Mouse (Mus musculus) limb, embryonic 14.5 days (tissue): ENCODE measurements around the gene Gm10663. TPM values are rescaled to one million over a fixed set of nuclear protein-coding genes. Genes with fewer than 3 reads are reported as not detected.

ENCODE experiments used
- ATAC-seq: fragments of 200-750 bp; cut with Nextera tagmentation; 2 replicates; pipeline ENCODE4 v1.8.0; 2017; ENCODE audit warnings: low read depth, moderate number of reproducible peaks, moderate TSS enrichment; ENCODE audit not compliant: low FRiP score
- DNase-seq: peaks from one replicate; pipeline ENCODE4 v3.0.0-alpha.2; 2015; ENCODE audit warnings: low spot score
- H3K27ac ChIP-seq: fragments of 300-500 bp; sonication (generic); replicated peaks from 2 replicates; pipeline ENCODE4 v1.5.1; 2014; ENCODE audit warnings: low read depth, mild to moderate bottlenecking, low read length, moderate library complexity, mixed read lengths
- H3K27me3 ChIP-seq: fragments of 300-500 bp; sonication (generic); 2 replicates; pipeline ENCODE4 v1.6.1; 2014; ENCODE audit warnings: low read length, mixed read lengths; ENCODE audit not compliant: control insufficient read depth, insufficient read depth
- H3K36me3 ChIP-seq: fragments of 300-500 bp; sonication (generic); 2 replicates; pipeline ENCODE4 v1.6.1; 2014; ENCODE audit warnings: mild to moderate bottlenecking, low read length, moderate library complexity, mixed read lengths; ENCODE audit not compliant: control insufficient read depth, insufficient read depth
- H3K4me1 ChIP-seq: fragments of 300-500 bp; sonication (generic); 2 replicates; pipeline ENCODE4 v1.6.1; 2014; ENCODE audit warnings: antibody characterized with exemption, low read length, mixed read lengths; ENCODE audit not compliant: control insufficient read depth, insufficient read depth
- H3K4me2 ChIP-seq: fragments of 300-500 bp; sonication (generic); replicated peaks from 2 replicates; pipeline ENCODE4 v1.6.1; 2014; ENCODE audit warnings: low read depth, mild to moderate bottlenecking, low read length, moderate library complexity; ENCODE audit not compliant: severe bottlenecking
- H3K4me3 ChIP-seq: fragments of 300-500 bp; sonication (generic); replicated peaks from 2 replicates; pipeline ENCODE4 v1.5.1; 2014; ENCODE audit warnings: low read length
- H3K9ac ChIP-seq: fragments of 300-500 bp; sonication (generic); 2 replicates; pipeline ENCODE4 v1.6.1; 2014; ENCODE audit warnings: mild to moderate bottlenecking, low read depth, low read length, moderate library complexity; ENCODE audit not compliant: severe bottlenecking
- H3K9me3 ChIP-seq: fragments of 300-500 bp; sonication (generic); 2 replicates; pipeline ENCODE4 v1.6.1; 2016; ENCODE audit warnings: low read length; ENCODE audit not compliant: control insufficient read depth
- POLR2A ChIP-seq: fragments of 200-500 bp; IDR thresholded peaks from 2 replicates; pipeline ENCODE4 v1.8.0; 2012; ENCODE audit warnings: inconsistent platforms, mild to moderate bottlenecking, moderate library complexity, borderline replicate concordance; ENCODE audit not compliant: insufficient read depth, insufficient read length; ENCODE audit errors: extremely low read depth
- WGBS: fragments of 180-500 bp; shearing (Covaris S2); extraction: QIAGEN DNeasy Blood & Tissue Kit; methylation state at CpG from one replicate; pipeline ENCODE4 v1.1.7; 2014; 5-methylcytosine and 5-hydroxymethylcytosine counted together
- polyA plus RNA-seq, 2 experiments: library from polyadenylated mRNA; depleted of rRNA in 1 of 2; stranded (reverse) in 1 of 2; unstranded in 1 of 2; fragments of >200 nt; fragmentation: Nextera tagmentation in 1 of 2; extraction: Ambion mirVana in 1 of 2; gene quantifications; 2 replicates each; pipeline versions ENCODE4 v1.2.1 to v1.2.3; 2012 to 2014

Gm10663 gene
- polyA plus RNA-seq, 2 experiments = not detected

DNA sequence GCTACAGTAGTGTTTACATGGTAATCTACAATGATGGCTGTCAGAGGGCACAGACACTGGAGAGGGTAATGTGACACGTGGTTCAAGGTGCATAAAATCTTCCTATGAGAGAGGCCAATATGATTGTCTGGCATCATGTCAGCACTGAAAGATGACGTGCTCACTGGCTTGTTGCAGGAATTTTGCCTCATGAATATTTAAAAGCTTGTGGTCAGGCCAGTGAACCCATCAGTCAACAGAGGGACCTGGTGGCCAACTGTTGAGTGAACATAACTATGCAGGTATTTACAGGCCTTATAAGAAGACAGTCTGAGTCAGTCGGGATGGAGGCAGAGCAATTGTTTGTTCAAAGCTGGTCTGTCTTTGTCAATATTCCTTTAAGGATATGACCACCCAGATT lies 24.9 kb downstream of the Gm10663 start:
- H3K36me3 ChIP-seq = no peaks in the 10 kb centered on the region
- WGBS = 78% methylated on average over 3 of the region's 3 CpGs
- H3K27ac ChIP-seq = no peak overlapping the region

DNA sequence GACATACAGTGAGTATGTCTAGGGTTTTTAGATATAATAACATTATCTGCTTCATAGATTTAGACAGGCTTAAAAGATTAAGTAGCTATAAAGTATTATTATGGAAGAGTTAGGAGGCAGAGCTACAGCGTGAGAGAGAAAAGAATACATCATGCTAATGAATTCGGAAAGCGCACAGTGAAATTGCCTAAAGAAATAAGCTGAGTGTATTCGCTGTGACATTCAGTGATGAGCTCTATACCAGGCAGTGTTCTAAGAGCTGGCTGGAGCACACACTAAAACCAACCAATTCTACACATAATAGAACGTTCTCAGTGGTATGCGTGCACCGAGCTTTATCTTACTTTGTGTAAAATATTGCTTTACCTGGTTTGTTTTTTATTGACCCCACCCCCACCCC lies 28.8 kb downstream of the Gm10663 start:
- Histone ChIP-seq H3K27me3 (no peaks in the 10 kb centered on the region), H3K4me1 (no peaks in the 10 kb centered on the region), H3K9ac (no peak overlapping the region), H3K27ac (no peak overlapping the region), H3K4me3 (no peak overlapping the region), H3K4me2 (no peak overlapping the region), H3K36me3 (no peaks in the 10 kb centered on the region), H3K9me3 (no peaks in the 10 kb centered on the region)
- no peak for TF ChIP-seq POLR2A
- no peak for DNase-seq
- ATAC-seq = no peak
- WGBS = 87% methylated on average over 7 of the region's 7 CpGs

More for the DNA sequence above, 24.9 kb downstream of the Gm10663 start:
- DNase-seq (no peak), ATAC-seq (no peak)
- H3K4me1 ChIP-seq = no peaks in the 10 kb centered on the region
- no peak for TF ChIP-seq POLR2A
- no peak overlapping the region for H3K4me3 ChIP-seq
- H3K27me3 ChIP-seq = no peaks in the 10 kb centered on the region
- no peak overlapping the region for H3K9ac ChIP-seq
- H3K4me2 ChIP-seq = no peak overlapping the region
- H3K9me3 ChIP-seq = no peaks in the 10 kb centered on the region

DNA sequence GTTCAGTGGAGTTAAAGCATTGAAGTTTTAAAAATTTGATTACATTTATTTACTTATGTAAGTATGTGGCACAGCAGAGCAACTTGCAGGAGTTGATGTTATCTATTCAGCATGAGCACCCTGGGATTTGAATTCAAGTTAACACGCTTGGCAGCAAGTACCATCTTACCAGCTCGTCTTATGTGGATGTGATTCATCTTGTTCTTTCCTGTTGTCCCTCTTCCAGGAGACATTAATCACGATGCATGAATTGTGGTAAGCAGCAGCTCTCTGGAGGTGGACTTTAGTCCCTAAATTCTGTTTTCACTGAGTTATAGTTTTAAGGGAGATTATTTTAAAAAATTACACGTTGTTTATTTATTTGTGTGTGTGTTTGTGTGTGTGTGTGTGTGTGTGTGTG lies 29.2 kb downstream of the Gm10663 start:
- no peaks in the 10 kb centered on the region for H3K4me1 ChIP-seq
- H3K27me3 ChIP-seq = no peaks in the 10 kb centered on the region
- H3K9ac ChIP-seq = no peak overlapping the region
- TF ChIP-seq POLR2A = no peak
- H3K27ac ChIP-seq = no peak overlapping the region
- WGBS = 75% methylated on average over 4 of the region's 4 CpGs
- H3K9me3 ChIP-seq = no peaks in the 10 kb centered on the region
- no peaks in the 10 kb centered on the region for H3K36me3 ChIP-seq
- H3K4me2 ChIP-seq = no peak overlapping the region
- ATAC-seq (no peak), DNase-seq (no peak)
- H3K4me3 ChIP-seq = no peak overlapping the region

DNA sequence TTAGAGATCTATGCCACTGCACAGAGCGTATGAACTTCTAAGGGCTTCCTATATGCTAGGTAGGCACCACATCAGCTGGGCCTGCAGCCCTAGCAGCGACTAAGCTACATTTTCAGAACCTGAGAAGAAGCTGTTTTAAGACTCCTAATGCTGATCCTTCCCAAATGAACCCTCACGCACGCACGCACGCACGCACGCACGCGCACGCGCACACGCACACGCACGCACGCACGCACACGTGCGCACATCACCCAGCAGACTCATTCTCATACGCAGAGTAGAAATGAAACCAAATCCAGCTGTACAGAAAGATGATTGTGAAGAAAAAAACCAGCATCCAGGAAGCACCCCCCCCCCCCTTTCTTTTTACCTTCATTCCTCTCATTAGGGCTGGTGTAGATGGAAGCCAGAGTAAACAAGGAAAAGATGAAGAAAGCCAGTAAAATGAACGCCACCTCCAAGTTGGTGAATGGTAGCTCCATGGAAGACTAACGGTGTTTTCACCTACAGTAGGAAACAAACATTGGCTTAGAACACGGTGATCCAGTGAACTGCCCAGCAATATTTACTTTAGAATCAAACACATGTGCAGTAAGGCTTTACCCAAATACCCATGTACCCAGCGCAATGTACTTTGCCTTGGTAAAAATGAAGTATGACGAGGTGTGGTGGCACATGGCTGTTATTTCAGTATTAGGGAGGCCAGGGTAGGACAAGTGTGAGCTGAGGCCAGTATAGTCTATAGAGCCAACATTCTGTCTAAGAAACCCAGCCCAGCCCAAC lies 33.3 kb downstream of the Gm10663 start:
- no peaks in the 10 kb centered on the region for H3K9me3 ChIP-seq
- H3K27me3 ChIP-seq = no peaks in the 10 kb centered on the region

DNA sequence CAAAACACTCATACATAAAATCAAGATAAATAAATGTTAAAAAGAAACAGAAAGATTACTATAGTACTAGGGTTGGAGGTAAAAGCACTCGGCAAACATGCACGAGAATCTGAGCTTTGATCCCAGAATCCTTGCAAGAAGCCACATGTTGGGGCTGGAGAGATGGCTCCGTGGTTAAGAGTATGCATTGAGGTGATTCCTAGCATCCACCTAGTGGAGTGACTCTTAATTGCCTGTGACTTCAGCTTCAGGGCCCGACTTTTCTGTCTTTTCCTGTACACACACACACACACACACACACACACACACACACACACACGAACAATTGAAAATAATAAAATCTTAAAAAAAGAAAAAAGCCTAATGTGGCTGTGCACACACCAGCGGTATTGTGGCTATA lies 34.1 kb downstream of the Gm10663 start:
- DNase-seq (no peak), ATAC-seq (no peak)
- Histone ChIP-seq H3K9me3 (no peaks in the 10 kb centered on the region), H3K4me3 (no peak overlapping the region), H3K36me3 (no peaks in the 10 kb centered on the region), H3K9ac (no peak overlapping the region), H3K27ac (no peak overlapping the region), H3K27me3 (no peaks in the 10 kb centered on the region), H3K4me2 (no peak overlapping the region), H3K4me1 (no peaks in the 10 kb centered on the region)
- TF ChIP-seq POLR2A = no peak
- 66% methylated on average over 6 of the region's 6 CpGs for WGBS

More for the DNA sequence above, 33.3 kb downstream of the Gm10663 start:
- Histone ChIP-seq H3K9ac (no peak overlapping the region), H3K27ac (no peak overlapping the region), H3K4me2 (no peak overlapping the region), H3K4me3 (no peak overlapping the region), H3K36me3 (no peaks in the 10 kb centered on the region), H3K4me1 (no peaks in the 10 kb centered on the region)
- ATAC-seq = no peak
- no peak for DNase-seq
- 93% methylated on average over 25 of the region's 25 CpGs for WGBS
- no peak for TF ChIP-seq POLR2A
